Mouse (Mus musculus) embryonic facial prominence, embryonic 15.5 days (tissue): ENCODE data around the gene Myo15b. TPM values are rescaled to one million over a fixed set of nuclear protein-coding genes. Genes with fewer than 3 reads are reported as not detected.

Experiments
- ATAC-seq: fragments of 200-750 bp; cut with Nextera tagmentation; 2 replicates; pipeline ENCODE4 v1.8.0; 2017; ENCODE audit warnings: low read depth, moderate TSS enrichment; ENCODE audit not compliant: insufficient number of reproducible peaks, low FRiP score, low TSS enrichment
- H3K27ac ChIP-seq: fragments of 300-500 bp; sonication (generic); replicated peaks from 2 replicates; pipeline ENCODE4 v1.5.1; 2015; ENCODE audit warnings: mild to moderate bottlenecking, inconsistent platforms
- H3K27me3 ChIP-seq: fragments of 300-500 bp; sonication (generic); 2 replicates; pipeline ENCODE4 v1.6.1; 2015; ENCODE audit warnings: inconsistent platforms
- H3K36me3 ChIP-seq: fragments of 300-500 bp; sonication (generic); 2 replicates; pipeline ENCODE4 v1.6.1; 2015; ENCODE audit warnings: mild to moderate bottlenecking, inconsistent platforms
- H3K4me1 ChIP-seq: fragments of 300-500 bp; sonication (generic); 2 replicates; pipeline ENCODE4 v1.6.1; 2015; ENCODE audit warnings: inconsistent platforms
- H3K4me2 ChIP-seq: fragments of 300-500 bp; sonication (generic); replicated peaks from 2 replicates; pipeline ENCODE4 v1.6.1; 2015; ENCODE audit warnings: mild to moderate bottlenecking, inconsistent platforms
- H3K4me3 ChIP-seq: fragments of 300-500 bp; sonication (generic); replicated peaks from 2 replicates; pipeline ENCODE4 v1.5.1; 2015; ENCODE audit warnings: mild to moderate bottlenecking, inconsistent platforms
- H3K9ac ChIP-seq: fragments of 300-500 bp; sonication (generic); 2 replicates; pipeline ENCODE4 v1.6.1; 2015; ENCODE audit warnings: inconsistent platforms
- H3K9me3 ChIP-seq: fragments of 300-500 bp; sonication (generic); replicated peaks from 2 replicates; pipeline ENCODE4 v1.6.1; 2016; ENCODE audit warnings: inconsistent platforms
- WGBS: fragments of 180-500 bp; shearing (Covaris S2); methylation state at CpG from one replicate; pipeline ENCODE4 v1.1.7; 2015; 5-methylcytosine and 5-hydroxymethylcytosine counted together
- polyA plus RNA-seq: library from polyadenylated mRNA; unstranded; fragments of >200 nt; fragmentation: Nextera tagmentation; extraction: Ambion mirVana; gene quantifications from 2 replicates; pipeline ENCODE4 v1.2.1, GENCODE M21; 2015

The Myo15b gene
- 0.54 and 0.57 TPM in 2 replicates for polyA plus RNA-seq

- Histone ChIP-seq H3K27me3 (peaks cover 61% of the 10 kb centered on the region), H3K4me1 (peaks cover 15% of the 10 kb centered on the region), H3K27ac (no peak within 1 kb of the TSS), H3K4me2 (peak within 1 kb of the TSS; percentile 78), H3K36me3 (0 out of 2 replicates have a peak, but pooled peaks cover 3% of the 10 kb centered on the region), H3K9ac (no peak within 1 kb of the TSS), H3K9me3 (no peaks in the 10 kb centered on the region), H3K4me3 (peak within 1 kb of the TSS; percentile 42)
- ATAC-seq, result no peak
- WGBS, result 9% methylated on average over 27 of the region's 27 CpGs
These were observed at the start of gene Myo15b for GRCm38 (mm10) chr11:115858354-115858753. TSS of gene Myo15b (plus strand) at chr11:115858406.

- peak; percentile 12; the same call in 1 of the 2 replicates for ATAC-seq
- Histone ChIP-seq H3K9me3 (no peaks in the 10 kb centered on the region), H3K4me1 (peaks cover 70% of the 10 kb centered on the region), H3K9ac (0 out of 2 replicates have a peak overlapping the region, but pooled peaks have one; percentile 12), H3K27ac (peak overlapping the region; percentile 73), H3K36me3 (peaks cover 39% of the 10 kb centered on the region), H3K4me3 (peak overlapping the region; percentile 81; the same call in 1 of the 2 replicates), H3K4me2 (peak overlapping the region; percentile 96), H3K27me3 (no peaks in the 10 kb centered on the region)
- 23% methylated on average over 10 of the region's 10 CpGs for WGBS
These were observed 49.4 kb upstream of the Myo15b start for GRCm38 (mm10) chr11:115808696-115809310.

GRCm38 (mm10) chr11:115809311-115809781, 48.9 kb upstream of the Myo15b start:
- Histone ChIP-seq H3K9me3 (no peaks in the 10 kb centered on the region), H3K9ac (0 out of 2 replicates have a peak overlapping the region, but pooled peaks have one; percentile 12), H3K27ac (peak overlapping the region; percentile 73), H3K4me1 (peaks cover 73% of the 10 kb centered on the region), H3K27me3 (no peaks in the 10 kb centered on the region), H3K4me3 (peak overlapping the region; percentile 81), H3K36me3 (peaks cover 35% of the 10 kb centered on the region), H3K4me2 (peak overlapping the region; percentile 96)
- WGBS, result 50% methylated on average over 8 of the region's 8 CpGs
- no peak for ATAC-seq

DNA sequence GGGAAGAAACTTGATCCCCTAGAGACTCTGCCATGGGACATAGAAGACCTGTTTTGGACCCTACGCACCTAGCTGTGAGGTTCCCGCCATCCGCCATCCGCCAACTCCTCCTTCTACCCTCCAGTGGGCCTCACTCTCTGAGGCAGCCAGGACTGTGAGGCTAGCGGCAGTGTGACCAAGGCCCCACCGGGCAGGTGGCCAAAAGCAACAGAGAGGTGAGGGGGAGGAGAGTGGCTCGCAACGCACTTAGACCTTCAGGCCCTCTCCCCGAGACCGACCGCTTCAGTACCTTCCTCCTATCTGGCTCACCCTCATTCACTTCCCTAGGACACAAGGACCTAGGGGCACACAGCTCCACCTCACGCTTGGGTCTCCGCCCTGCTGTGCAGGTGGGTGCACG, 47.8 kb upstream of the Myo15b start:
- Histone ChIP-seq H3K27ac (0 out of 2 replicates have a peak overlapping the region, but pooled peaks have one; percentile 73), H3K9me3 (no peaks in the 10 kb centered on the region), H3K36me3 (peaks cover 25% of the 10 kb centered on the region), H3K27me3 (no peaks in the 10 kb centered on the region), H3K4me3 (peak overlapping the region; percentile 81), H3K9ac (no peak overlapping the region), H3K4me2 (peak overlapping the region; percentile 96), H3K4me1 (peaks cover 78% of the 10 kb centered on the region)
- no peak for ATAC-seq
- 70% methylated on average over 14 of the region's 14 CpGs for WGBS

DNA sequence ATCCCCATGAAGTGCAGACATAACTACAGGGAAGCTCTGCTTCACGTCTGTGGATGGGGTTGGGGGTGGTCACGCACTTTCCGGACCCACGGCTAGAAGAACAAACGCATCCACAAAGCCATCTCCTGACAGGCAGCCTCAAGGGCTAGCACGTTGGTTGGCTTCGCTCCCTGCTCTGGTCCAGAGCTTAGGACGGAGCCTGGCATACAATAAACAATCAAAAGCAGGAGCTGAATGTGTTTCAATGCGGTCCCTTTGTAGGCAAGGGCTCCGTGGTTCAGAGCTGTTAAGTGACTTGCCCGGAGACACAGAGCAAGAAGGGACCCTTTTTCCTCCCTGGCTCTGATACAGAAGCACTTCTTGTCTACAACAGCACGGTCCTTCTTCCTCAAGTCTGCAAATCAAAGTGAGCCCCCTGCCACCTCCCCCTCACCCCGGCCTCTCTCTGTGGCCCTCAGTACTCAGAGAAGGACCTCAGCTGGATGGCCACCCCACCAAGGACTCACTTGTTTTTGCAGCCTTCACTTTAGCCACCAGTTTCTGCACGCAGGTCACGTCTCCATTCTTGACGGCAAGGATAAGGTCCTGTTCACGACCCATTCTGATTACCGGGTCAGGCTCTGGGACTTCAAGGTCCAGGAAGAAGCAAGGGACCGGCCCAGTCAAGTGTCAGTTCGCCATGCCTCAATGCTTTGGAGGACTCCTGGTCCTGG, 46.7 kb upstream of the Myo15b start:
- peak overlapping the region; percentile 96 for H3K4me2 ChIP-seq
- no peaks in the 10 kb centered on the region for H3K27me3 ChIP-seq
- ATAC-seq, result no peak
- peak overlapping the region; percentile 81 for H3K4me3 ChIP-seq
- H3K9me3 ChIP-seq, result no peaks in the 10 kb centered on the region
- 73% methylated on average over 20 of the region's 20 CpGs for WGBS
- no peak overlapping the region; the same call in 1 of the 2 replicates for H3K27ac ChIP-seq
- peaks cover 20% of the 10 kb centered on the region for H3K36me3 ChIP-seq
- peak overlapping the region; percentile 12; the same call in 1 of the 2 replicates for H3K9ac ChIP-seq
- H3K4me1 ChIP-seq, result peaks cover 79% of the 10 kb centered on the region

DNA sequence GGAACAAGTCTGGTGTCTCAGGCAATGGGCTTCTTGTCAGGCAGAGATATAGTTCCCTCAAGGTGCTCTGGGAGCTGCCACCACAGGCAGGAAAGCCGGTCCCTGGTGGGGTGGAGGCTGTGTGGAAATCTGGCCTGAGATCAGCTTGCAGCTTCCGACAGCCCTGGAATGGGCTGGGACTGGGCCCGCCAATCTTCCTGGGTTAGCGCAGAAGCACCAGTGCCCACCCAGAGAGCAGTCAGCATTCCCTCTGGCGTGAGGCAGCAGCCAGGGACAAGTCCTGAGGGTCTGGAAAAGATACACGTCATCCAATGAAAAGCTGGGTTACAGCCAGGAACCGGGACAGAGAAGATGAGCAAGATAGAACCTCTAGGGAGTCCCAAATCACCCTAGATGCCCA, 46.1 kb upstream of the Myo15b start:
- 24% methylated on average over 7 of the region's 7 CpGs for WGBS
- Histone ChIP-seq H3K9ac (0 out of 2 replicates have a peak overlapping the region, but pooled peaks have one; percentile 12), H3K4me3 (peak overlapping the region; percentile 81), H3K9me3 (no peaks in the 10 kb centered on the region), H3K36me3 (peaks cover 20% of the 10 kb centered on the region), H3K4me2 (peak overlapping the region; percentile 96), H3K27ac (peak overlapping the region; percentile 90; the same call in 1 of the 2 replicates), H3K27me3 (no peaks in the 10 kb centered on the region), H3K4me1 (peaks cover 73% of the 10 kb centered on the region)
- no peak for ATAC-seq

GRCm38 (mm10) chr11:115812533-115813420, 45.4 kb upstream of the Myo15b start:
- WGBS, result 3% methylated on average over 28 of the region's 28 CpGs
- Histone ChIP-seq H3K27ac (peak overlapping the region; percentile 90), H3K9ac (peak overlapping the region; percentile 58), H3K36me3 (peaks cover 19% of the 10 kb centered on the region), H3K4me3 (peak overlapping the region; percentile 81), H3K4me1 (peaks cover 67% of the 10 kb centered on the region), H3K9me3 (no peaks in the 10 kb centered on the region), H3K4me2 (peak overlapping the region; percentile 96), H3K27me3 (no peaks in the 10 kb centered on the region)
- no peak for ATAC-seq

DNA sequence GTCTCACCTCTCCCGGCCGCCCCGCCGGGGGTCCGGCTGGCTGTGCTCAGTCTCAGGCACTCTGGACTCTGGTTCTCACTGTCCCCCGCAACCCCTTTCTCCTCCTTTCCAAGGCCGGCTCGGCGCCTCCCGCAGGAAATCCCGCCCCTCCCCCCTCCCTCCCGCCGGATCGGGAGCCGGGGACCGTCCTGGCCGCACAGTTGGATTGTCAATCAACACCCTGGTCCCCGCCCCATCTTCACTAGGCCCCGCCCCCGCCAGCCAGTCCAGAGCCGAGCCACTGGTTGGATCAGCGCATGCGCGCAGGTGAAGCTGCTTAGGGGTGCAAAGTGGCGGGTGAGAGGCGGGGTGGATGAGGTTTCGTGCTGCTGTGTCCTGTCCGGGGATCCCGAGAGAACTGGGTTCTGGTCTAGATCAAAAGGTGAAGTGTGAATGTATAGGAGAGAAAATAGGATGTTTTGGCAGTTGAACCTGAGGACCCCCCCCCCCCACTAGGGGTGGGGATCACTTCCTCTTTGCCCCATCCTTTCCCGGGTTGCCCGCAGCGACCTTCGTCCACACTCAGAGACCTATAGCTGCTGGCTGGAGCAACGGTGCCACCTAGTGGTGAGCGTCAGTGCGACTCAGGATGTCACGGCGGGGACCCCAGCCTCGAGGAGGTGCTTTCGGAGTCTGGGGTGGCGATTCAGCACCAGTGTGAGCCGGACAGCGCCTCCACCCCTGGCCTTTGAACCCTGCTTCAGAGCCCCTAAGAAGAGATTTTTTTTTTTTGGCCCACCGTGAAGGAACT, 44.5 kb upstream of the Myo15b start, which contains the start of gene Caskin2:
TSS of gene Caskin2 (minus strand) at position 133 of the 790 bp plus-strand sequence.
- Histone ChIP-seq H3K4me3 (peak within 1 kb of the TSS; percentile 81), H3K36me3 (peaks cover 20% of the 10 kb centered on the region), H3K27me3 (no peaks in the 10 kb centered on the region), H3K9ac (peak within 1 kb of the TSS; percentile 78), H3K27ac (peak within 1 kb of the TSS; percentile 90), H3K4me1 (peaks cover 57% of the 10 kb centered on the region), H3K4me2 (peak within 1 kb of the TSS; percentile 96), H3K9me3 (no peaks in the 10 kb centered on the region)
- WGBS, result under 1% methylated on average over 43 of the region's 44 CpGs
- peak; percentile 92 for ATAC-seq

DNA sequence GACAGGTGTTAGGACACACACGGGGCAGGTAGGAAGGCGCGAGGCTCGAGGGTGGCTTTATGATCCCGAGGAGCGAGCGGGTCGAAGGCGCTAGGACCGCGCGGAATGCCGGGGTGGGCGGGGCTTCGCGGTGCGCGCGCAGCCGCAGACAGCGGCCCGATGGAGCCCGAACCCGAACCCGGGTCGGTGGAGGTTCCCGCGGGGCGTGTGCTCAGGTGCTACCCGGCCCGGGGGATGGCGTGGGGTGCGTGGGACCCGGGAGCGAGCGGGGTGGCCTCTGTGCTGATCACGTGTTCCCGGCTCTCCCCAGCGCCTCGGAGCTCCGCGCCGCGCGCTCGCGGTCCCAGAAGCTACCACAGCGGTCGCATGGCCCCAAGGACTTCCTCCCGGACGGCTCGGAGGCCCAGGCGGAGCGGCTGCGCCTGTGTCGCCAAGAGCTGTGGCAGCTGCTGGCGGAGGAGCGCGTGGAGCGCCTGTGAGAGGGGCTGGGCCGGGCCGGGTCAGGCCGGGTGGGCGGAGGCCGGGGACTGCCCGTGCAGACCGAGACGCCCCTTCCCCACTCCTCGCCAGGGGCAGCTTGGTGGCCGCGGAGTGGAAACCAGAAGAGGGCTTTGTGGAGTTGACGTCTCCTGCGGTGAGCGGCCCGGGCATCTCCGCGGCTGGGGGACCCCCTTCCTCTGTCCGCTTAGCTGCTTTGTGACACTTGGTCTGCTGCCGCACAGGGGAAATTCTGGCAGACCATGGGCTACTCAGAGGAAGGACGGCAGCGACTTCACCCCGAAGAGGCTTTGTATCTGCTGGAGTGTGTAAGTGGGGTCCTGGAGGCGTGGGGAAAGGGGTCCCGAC, 43.4 kb upstream of the Myo15b start, which contains the start of gene Tsen54:
TSS of gene Tsen54 (plus strand) at position 120 of the 846 bp plus-strand sequence.
- no peaks in the 10 kb centered on the region for H3K9me3 ChIP-seq
- ATAC-seq, result peak; percentile 37
- H3K36me3 ChIP-seq, result peaks cover 22% of the 10 kb centered on the region
- 3% methylated on average over 79 of the region's 84 CpGs for WGBS
- peaks cover 46% of the 10 kb centered on the region for H3K4me1 ChIP-seq
- H3K4me2 ChIP-seq, result peak within 1 kb of the TSS; percentile 96
- peak within 1 kb of the TSS; percentile 81 for H3K4me3 ChIP-seq
- H3K27me3 ChIP-seq, result no peaks in the 10 kb centered on the region
- H3K27ac ChIP-seq, result peak within 1 kb of the TSS; percentile 90
- peak within 1 kb of the TSS; percentile 78 for H3K9ac ChIP-seq
